Mouse (Mus musculus): ENCODE data around the gene Lpar4. TPM values are rescaled to one million over a fixed set of nuclear protein-coding genes. Genes with fewer than 3 reads are reported as not detected.

Lpar4 gene
- polyA plus RNA-seq, 1 experiment from 2014 or later: 1.7 TPM

DNA sequence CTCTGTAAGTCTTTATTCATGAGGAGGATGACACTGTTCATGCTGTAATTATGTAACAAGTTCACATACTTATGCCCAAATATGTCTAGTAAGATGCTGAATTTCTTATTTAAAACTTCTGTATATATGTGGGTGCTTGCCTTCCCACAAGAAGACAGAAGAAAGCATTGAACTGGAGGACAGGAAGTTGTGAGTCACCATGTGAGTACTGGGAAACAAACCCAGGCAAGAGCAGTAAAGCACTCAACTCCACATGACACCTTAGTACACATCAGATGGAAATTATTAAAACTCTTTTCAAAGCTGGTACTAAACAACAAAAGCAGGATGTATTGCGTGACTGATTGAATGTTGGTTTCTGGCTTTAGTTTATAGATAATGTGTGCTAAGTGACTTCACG, 41.8 kb downstream of the Lpar4 start:
- Histone ChIP-seq H3K4me1 (replicated peaks) (no peaks in the 10 kb centered on the region), H3K36me3 (replicated peaks) (no peaks in the 10 kb centered on the region), H3K4me2 (no peak overlapping the region), H3K27ac (replicated peaks) (no peak overlapping the region), H3K4me3 (replicated peaks) (no peak overlapping the region), H3K9ac (no peak overlapping the region), H3K9me3 (replicated peaks) (no peaks in the 10 kb centered on the region), H3K27me3 (no peaks in the 10 kb centered on the region)
- no peak for ATAC-seq (ENCODE audit: insufficient read depth)
- WGBS (ENCODE audit: insufficient replicate concordance): 53% methylated on average over 2 of the region's 2 CpGs

DNA sequence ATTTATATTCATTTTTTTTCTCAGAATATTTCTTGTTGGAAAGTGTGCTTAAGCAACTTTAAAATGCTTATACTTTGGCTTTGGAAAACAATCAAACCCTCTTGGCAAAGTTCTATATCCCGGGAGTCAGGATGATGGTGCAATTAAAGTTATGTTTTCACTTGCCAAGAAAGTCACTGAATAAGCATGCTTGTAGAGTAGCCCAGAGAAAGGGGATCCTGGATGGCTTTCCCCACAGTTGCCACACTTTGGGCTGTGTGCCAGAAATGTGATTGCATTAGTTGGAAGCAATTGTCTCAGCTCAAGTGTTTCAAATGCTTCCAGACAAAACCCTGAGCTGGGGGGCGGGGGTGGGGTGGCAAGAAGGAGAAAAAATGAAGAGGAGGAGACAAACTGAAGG, 43.9 kb downstream of the Lpar4 start:
- Histone ChIP-seq H3K4me2 (no peak overlapping the region), H3K9me3 (replicated peaks) (no peaks in the 10 kb centered on the region), H3K27ac (replicated peaks) (no peak overlapping the region), H3K4me3 (replicated peaks) (no peak overlapping the region), H3K9ac (no peak overlapping the region), H3K36me3 (replicated peaks) (no peaks in the 10 kb centered on the region), H3K4me1 (replicated peaks) (no peaks in the 10 kb centered on the region), H3K27me3 (no peaks in the 10 kb centered on the region)
- 38% methylated on average over 2 of the region's 2 CpGs for WGBS (ENCODE audit: insufficient replicate concordance)
- no peak for ATAC-seq (ENCODE audit: insufficient read depth)

Other genes starting within 250 kb of the Lpar4 start
- gene Rtl3, start 80.0 kb upstream of the Lpar4 start, polyA plus RNA-seq (2015; fragmentation: Nextera tagmentation; extraction: Ambion mirVana): 4.2 and 5.1 TPM in 2 replicates
- 0.05 and 0.06 TPM in 2 replicates for gene P2ry10, start 167.9 kb downstream of the Lpar4 start, polyA plus RNA-seq (2015; fragmentation: Nextera tagmentation; extraction: Ambion mirVana)
- gene P2ry10b, start 228.3 kb downstream of the Lpar4 start, polyA plus RNA-seq (2015; fragmentation: Nextera tagmentation; extraction: Ambion mirVana): 0.68 and 0.85 TPM in 2 replicates